Mouse (Mus musculus) lung, adult 2 months (tissue): ENCODE results near the gene Tex11.

Source experiments
- CTCF ChIP-seq: fragments of 200-500 bp; IDR thresholded peaks from 2 replicates; pipeline ENCODE4 v1.5.1; 2011; ENCODE audit warnings: mild to moderate bottlenecking, low read length, control low read depth; ENCODE audit not compliant: insufficient read depth
- POLR2A ChIP-seq: fragments of 200-500 bp; IDR thresholded peaks from 2 replicates; pipeline ENCODE4 v1.6.1; 2011; ENCODE audit warnings: low read depth, mild to moderate bottlenecking, control low read depth, low read length, borderline replicate concordance; ENCODE audit errors: extremely low read depth

GRCm38 (mm10) chrX:100796741-100797090 is 262.8 kb downstream of the Tex11 start:
- TF ChIP-seq CTCF (no peak), POLR2A (no peak)
